Mouse (Mus musculus): ENCODE measurements around the gene Sowaha.

Sowaha gene

GRCm38 (mm10) chr11:53505026-53505663 is 25.1 kb upstream of the Sowaha start:
- no peak for DNase-seq (ENCODE audit: low spot score in 2 of 2)

- no peak for DNase-seq (ENCODE audit: low spot score in 2 of 2)
Observed at GRCm38 (mm10) chr11:53504376-53504775, 24.3 kb upstream of the Sowaha start.

GRCm38 (mm10) chr11:53503738-53504137 is 23.7 kb upstream of the Sowaha start:
- DNase-seq (ENCODE audit: low spot score in 2 of 2): no peak

- no peak for DNase-seq (ENCODE audit: low spot score in 2 of 2)
Observed at GRCm38 (mm10) chr11:53502039-53502765, 22.1 kb upstream of the Sowaha start.

GRCm38 (mm10) chr11:53500569-53500968 is 20.5 kb upstream of the Sowaha start:
- DNase-seq (ENCODE audit: low spot score in 2 of 2): no peak

- DNase-seq (ENCODE audit: low spot score in 2 of 2): no peak
Observed at GRCm38 (mm10) chr11:53496946-53497345, 16.9 kb upstream of the Sowaha start.

- no peak for DNase-seq (ENCODE audit: low spot score in 2 of 2)
Observed at GRCm38 (mm10) chr11:53495417-53495816, 15.3 kb upstream of the Sowaha start.

- no peak for DNase-seq (ENCODE audit: low spot score in 2 of 2)
Observed at GRCm38 (mm10) chr11:53493243-53493955, 13.3 kb upstream of the Sowaha start.

GRCm38 (mm10) chr11:53491954-53492401 is 11.9 kb upstream of the Sowaha start:
- DNase-seq (ENCODE audit: low spot score in 2 of 2): no peak

GRCm38 (mm10) chr11:53489421-53489820 is 9.3 kb upstream of the Sowaha start:
- no peak for DNase-seq (ENCODE audit: low spot score in 2 of 2)

- DNase-seq (ENCODE audit: low spot score in 2 of 2): no peak
Observed at GRCm38 (mm10) chr11:53489007-53489406, 8.9 kb upstream of the Sowaha start.

GRCm38 (mm10) chr11:53486822-53487594 is 6.9 kb upstream of the Sowaha start:
- DNase-seq (ENCODE audit: low spot score in 2 of 2): no peak

GRCm38 (mm10) chr11:53486351-53486750 is 6.3 kb upstream of the Sowaha start:
- no peak for DNase-seq (ENCODE audit: low spot score in 2 of 2)

- no peak for DNase-seq (ENCODE audit: low spot score in 2 of 2)
Observed at GRCm38 (mm10) chr11:53485719-53486118, 5.6 kb upstream of the Sowaha start.

GRCm38 (mm10) chr11:53483159-53483891 is 3.3 kb upstream of the Sowaha start:
- DNase-seq (ENCODE audit: low spot score in 2 of 2): no peak

- DNase-seq (ENCODE audit: low spot score in 2 of 2): no peak
Observed at GRCm38 (mm10) chr11:53481088-53481730, 1.1 kb upstream of the Sowaha start.

GRCm38 (mm10) chr11:53479171-53479782 is 797 bp downstream of the Sowaha start:
- DNase-seq (ENCODE audit: low spot score in 2 of 2): no peak

GRCm38 (mm10) chr11:53478383-53479170 is 1.5 kb downstream of the Sowaha start:
- DNase-seq (ENCODE audit: low spot score in 2 of 2): peak in 1 of 2 experiments; percentile 23

- no peak for DNase-seq (ENCODE audit: low spot score in 2 of 2)
Observed at GRCm38 (mm10) chr11:53477833-53478232, 2.2 kb downstream of the Sowaha start.
